Mouse (Mus musculus) cerebellum, adult 2 months (tissue): ENCODE results near the gene Sptlc3.

ENCODE experiments used
- CTCF ChIP-seq: fragments of 200-500 bp; IDR thresholded peaks from 2 replicates; pipeline ENCODE4 v1.5.1; 2011; ENCODE audit warnings: low read depth, mild to moderate bottlenecking, control low read depth, low read length, moderate library complexity, borderline replicate concordance; ENCODE audit not compliant: insufficient read depth
- POLR2A ChIP-seq: fragments of 200-500 bp; IDR thresholded peaks from 2 replicates; pipeline ENCODE4 v1.6.1; 2011; ENCODE audit warnings: low read length, control low read depth, borderline replicate concordance; ENCODE audit not compliant: insufficient read depth

- TF ChIP-seq CTCF: no peak
- no peak for TF ChIP-seq POLR2A
Observed at GRCm38 (mm10) chr2:139494629-139495028, 916 bp downstream of the Sptlc3 start.
